Mouse (Mus musculus): ENCODE results near the gene Far1.

- no peak for TF ChIP-seq CTCF (IDR thresholded peaks at IDR 0.05; ENCODE audit: control insufficient read depth, insufficient read depth, insufficient read length)
- TF ChIP-seq MAX (IDR thresholded peaks at IDR 0.05), result no peak
- no peak for TF ChIP-seq USF1 (IDR thresholded peaks at IDR 0.05; ENCODE audit: low read depth)
- no peak for TF ChIP-seq CEBPB (IDR thresholded peaks at IDR 0.05; ENCODE audit: low read depth)
- TF ChIP-seq MYOD1 (IDR thresholded peaks at IDR 0.05; ENCODE audit: control insufficient read depth, insufficient read length, low read depth), result no peak
- TF ChIP-seq MYOG (IDR thresholded peaks at IDR 0.05; ENCODE audit: control insufficient read depth, extremely low read depth, insufficient read length), result no peak
- TF ChIP-seq FOSL1 (IDR thresholded peaks at IDR 0.05; ENCODE audit: insufficient read depth, low read length, poor library complexity, severe bottlenecking), result no peak
Measured at GRCm38 (mm10) chr7:113607928-113608327, 94.3 kb downstream of the Far1 start.
